Mouse (Mus musculus): Measurements from ENCODE around the gene Slc13a4. TPM values are rescaled to one million over a fixed set of nuclear protein-coding genes. Genes with fewer than 3 reads are reported as not detected.
A peak's percentile ranks its signal among the peaks of the same experiment; 100 is the strongest.

The Slc13a4 gene
- total RNA-seq, 2 experiments from 2014 or later: 0.11 to 0.35 TPM

DNA sequence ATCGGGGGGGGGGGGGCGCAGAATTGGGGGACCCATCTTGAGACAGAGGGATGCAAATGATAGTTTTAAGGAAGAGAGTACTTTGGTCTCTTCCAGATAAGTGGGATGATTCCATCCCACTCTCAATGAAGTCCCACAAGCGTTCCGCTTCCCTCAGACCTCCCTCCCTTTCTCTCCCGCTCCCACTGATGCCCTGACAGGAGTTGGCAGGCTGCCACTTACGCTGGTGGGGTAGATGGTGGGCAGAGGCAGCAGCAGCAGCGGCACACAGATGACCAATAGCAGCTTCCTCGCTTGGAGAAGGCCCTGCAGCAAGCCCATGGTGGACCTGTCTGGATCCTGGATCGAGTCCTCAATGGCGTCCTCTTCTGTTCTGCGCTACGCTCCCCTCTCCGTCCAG lies 795 bp downstream of the Slc13a4 start:
- no peak for DNase-seq
- intact Hi-C loops (cut with DNase I; ENCODE audit: low total_unique reads): no loop called here

DNA sequence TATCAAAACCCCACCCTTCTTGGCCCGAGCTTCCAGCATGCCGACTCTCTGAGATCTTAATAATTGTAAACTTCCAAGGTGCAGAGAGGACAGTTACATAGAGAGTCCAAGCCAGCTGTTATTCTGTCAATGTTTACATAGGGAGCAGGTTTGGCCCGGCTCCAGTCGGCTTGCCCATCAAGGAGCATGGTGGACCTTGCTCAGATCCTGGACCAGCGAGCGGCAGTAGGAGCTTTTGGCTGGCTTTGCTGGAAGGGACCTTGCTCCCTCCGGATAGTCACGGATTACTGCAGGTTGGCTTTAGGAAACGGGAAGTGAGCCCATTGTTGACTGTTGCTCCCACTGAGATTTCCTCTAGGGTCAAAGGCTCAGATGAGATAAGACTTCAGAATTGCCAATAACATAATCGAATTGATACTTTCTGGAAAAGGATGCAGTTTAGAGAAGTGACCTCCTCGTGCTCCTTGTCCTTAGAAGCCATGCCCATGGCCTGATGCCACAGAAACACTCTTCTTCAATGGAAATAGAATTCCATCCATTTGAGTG lies 4.5 kb downstream of the Slc13a4 start:
- intact Hi-C loops (cut with DNase I; ENCODE audit: low total_unique reads): no loop called here
- peak; percentile 11 for DNase-seq

DNA sequence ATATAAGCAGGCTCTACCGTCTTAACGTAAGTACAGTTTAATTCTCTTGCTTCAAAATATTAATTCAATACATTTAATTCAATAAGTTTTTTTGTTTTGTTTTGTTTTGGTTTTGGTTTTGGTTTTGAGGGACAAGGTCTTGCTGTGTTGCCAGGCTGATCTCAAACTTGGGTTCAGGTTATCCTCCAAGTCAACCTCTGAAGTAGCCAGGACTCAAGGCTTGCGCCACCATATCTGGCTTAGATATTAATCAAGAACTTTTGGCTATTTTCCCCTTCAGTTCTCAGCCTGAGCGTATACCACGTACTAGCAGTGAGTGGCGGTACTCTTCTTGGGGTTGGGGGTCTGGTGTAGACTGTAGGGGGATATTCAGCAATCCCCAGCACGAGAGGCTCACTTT lies 5.3 kb downstream of the Slc13a4 start:
- no peak for DNase-seq
- intact Hi-C loops (cut with DNase I; ENCODE audit: low total_unique reads): no loop called here

DNA sequence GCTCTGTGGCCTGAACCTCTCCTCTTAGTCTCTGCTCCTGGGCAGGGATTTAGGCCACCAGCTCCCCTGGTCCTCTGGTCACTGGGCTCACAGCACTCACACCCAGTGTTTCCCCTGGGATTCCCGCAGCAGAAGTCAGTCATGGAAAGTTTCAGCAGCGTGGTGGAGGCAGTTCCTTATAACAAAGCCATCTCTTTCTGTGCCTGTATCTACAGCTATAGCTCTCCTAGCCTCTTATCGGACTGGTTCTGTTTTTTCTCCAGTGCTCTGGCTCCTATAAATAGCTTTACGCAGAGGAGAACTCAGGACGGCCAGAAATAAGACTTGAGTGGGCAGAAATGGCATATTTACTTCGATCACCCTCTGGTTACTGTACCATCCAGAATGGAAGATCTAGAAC lies 9.6 kb downstream of the Slc13a4 start:
- no peak for DNase-seq
- intact Hi-C loops (cut with DNase I; ENCODE audit: low total_unique reads): no loop called here

DNA sequence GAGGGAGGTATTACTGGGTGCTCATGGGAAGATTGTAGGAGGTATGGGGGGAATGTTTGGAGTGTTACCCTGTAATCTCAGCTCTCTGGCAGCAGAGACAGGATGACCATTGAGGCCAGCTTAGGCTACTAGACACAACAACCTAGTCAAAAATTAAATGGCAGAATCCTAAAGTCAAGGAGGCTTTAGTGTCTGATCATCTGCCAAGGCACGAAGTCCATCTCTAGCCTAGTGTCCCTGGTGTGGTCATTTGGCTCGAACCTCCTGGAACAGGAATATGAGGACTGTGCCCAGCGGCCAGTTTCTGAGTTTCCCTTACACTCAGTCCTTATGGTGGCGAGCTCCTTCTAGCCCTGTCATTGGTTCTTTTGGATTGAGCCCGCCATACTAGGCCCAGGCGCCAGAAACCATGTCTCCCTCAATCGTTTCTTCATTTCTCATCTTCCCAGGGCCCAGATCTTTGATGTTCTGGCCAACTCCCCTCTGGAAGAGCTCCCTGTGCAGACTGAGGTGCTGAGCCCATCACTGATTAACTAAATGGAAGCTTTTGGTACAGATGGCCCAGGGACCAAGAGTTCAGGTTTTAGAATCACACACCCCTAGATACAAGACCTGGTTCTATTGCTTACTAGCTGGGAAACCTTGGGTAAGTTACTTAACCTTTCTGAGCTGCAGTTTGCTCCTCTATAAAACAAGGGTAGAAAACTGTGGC lies 10.3 kb downstream of the Slc13a4 start:
- DNase-seq: no peak
- intact Hi-C loops (cut with DNase I; ENCODE audit: low total_unique reads): no loop called here

DNA sequence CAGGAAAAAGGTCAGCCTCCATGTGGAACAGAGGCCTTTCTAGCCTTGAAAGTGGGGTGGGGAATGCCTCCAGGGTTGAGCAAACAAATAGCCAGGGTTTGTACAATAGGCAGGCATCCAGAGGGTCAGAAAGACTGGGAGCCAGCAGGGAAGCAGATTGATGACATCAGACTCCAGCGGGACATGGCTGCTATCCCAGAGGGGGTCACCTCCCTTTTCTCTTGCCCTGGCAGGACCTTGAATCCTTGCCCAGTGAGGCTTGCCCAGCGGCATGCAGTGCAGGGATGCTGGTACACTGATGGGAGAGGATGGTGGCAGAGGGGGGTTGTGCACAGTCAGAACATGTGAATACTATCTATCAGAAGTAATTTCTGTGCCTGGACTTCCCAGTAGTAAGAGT lies 10.9 kb downstream of the Slc13a4 start:
- intact Hi-C loops (cut with DNase I; ENCODE audit: low total_unique reads): no loop called here

DNA sequence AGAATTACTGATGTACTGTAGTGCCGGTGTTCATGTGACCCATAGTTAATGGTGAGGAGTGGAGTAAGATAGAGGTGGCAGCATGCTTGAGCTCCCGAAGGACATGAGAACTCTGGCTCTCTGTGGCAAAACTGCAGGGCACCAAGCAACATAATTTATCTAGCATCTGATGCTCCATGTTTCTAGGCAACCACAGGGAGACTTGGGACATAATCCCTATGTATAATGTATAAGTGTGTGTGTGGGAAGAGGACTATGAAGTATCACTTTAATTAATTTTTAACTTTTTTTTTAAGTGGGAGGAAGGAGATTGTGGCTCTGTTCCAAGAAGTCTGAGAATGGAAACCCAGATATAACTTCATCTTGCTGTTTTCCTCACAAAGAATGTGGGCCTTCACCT lies 13.0 kb downstream of the Slc13a4 start:
- no peak for DNase-seq
- intact Hi-C loops (cut with DNase I; ENCODE audit: low total_unique reads): no loop called here

More for the DNA sequence above, 10.9 kb downstream of the Slc13a4 start:
- DNase-seq: peak; percentile 17

DNA sequence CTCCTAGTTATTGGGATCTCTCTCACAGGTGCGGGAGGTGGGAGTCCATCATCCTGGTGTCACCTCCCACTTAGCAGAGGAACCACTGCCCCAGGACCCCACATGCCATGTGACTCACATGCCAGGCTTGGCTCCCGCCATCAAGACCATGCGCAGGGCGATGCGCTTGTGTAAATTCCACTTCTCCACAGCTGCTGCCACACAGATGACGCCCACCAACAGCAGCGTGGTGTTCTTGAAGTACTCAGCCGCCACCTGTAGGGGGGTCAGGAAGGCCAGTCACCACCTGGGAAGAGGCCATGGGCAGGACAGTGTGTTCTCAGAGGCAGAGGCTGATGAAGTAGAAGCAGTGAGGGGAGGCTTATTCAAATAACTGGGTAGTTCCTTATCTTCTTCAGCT lies 18.3 kb downstream of the Slc13a4 start:
- intact Hi-C loops (cut with DNase I; ENCODE audit: low total_unique reads): no loop called here
- no peak for DNase-seq

DNA sequence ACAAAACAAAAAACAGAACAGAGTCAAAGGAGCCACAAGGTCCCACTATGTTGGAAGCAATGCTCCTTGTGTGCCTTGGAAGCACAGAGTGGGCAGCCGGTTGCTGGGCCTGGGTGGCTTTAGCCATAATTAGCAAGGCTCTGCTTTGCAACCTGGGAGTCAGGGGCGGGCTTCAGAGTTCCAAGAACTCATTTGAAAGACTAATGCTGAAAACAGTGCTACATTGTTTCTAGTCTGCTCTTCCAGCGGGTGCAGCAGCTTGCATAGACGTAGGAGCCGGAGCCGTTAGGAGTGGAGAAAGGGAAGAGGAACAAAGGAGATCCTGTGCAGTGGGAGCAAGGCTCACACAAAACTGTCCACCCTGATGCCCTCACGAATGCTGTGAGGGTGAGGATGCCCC lies 19.0 kb downstream of the Slc13a4 start:
- no peak for DNase-seq
- intact Hi-C loops (cut with DNase I; ENCODE audit: low total_unique reads): no loop called here

DNA sequence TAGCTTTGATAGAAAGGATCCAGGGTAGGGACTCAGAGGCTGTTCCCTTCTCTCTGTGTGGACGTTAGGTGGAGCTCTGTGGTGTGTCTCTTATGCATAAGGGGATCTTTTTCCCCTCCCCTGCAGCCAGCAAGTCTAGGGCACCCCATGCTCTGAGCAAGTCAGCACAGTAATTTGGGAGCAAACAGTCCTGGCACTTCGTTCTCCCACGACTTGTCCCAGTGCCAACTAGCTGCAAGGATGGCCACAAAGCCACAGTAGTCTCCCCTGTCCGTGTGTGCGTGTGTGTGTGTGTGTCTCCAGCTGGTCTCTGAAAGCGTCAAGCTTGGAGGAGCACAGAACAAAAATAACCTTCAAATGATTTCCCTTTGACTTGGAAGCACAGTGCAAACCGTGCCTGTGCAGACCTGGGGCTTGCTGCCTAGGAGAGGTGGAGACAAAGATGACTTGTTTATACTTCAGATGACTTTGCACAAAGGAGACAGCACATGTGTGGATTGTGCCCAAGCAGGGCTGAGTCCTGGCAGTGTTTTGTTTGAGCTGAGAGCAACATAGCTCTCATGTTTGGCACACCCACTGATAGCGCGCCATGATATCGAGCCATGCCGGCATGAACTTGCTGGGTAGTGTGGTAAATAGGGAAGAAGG lies 19.7 kb downstream of the Slc13a4 start:
- intact Hi-C loops (cut with DNase I; ENCODE audit: low total_unique reads): no loop called here
- peak; percentile 32 for DNase-seq

DNA sequence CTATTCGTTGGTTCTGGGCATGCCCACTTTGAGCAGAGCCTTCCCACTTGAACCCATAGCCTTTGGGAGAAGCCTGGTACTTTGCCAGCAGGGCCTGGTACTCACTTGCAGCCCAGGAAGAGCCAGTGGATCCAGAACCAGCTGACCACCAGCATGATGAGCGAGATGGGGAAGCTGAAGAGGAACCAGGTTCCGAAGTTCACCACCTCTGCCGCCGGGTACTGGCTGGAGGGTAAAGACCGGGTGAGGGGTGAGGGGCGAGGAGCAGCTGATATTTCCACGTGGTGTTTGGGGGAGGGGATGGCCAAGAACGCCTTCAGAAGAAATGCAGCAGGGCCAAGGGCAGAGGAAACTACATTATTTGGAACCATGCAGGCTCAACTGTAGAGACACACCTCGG lies 28.6 kb downstream of the Slc13a4 start:
- DNase-seq: no peak
- intact Hi-C loops (cut with DNase I; ENCODE audit: low total_unique reads): no loop called here

DNA sequence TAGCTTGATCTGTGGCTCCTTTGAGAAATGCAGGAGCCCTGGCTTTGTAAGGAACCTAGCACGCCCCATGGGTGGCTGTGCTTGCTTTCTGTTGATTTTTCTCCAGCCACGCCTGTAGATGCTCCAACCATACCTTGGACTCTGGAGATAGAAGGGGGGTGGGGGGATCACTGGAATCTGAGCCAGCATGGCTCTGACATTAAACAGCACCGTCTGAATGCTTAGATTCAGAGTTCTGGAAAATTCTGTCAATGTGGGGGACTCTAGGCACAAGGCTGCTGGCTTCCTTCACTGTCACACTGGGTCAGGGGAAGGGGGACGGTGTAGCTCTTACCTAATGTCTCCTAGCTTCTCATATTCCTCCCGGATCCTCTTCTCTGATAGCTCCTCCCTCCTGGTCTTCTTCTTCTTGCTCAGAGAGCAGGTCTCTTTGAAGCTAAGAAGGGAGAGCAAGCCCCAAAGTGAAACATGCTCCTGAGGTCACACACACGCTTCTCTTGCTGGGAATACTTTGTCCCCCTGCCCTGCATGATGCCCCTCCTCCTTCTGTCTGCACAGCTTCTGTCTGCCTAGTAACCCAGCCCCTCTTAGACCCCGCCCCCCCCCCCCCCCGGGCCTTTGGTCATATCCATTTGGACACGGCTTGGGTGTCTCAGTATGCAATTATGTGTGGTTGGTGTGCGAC lies 29.9 kb downstream of the Slc13a4 start:
- intact Hi-C loops (cut with DNase I; ENCODE audit: low total_unique reads): no loop called here

DNA sequence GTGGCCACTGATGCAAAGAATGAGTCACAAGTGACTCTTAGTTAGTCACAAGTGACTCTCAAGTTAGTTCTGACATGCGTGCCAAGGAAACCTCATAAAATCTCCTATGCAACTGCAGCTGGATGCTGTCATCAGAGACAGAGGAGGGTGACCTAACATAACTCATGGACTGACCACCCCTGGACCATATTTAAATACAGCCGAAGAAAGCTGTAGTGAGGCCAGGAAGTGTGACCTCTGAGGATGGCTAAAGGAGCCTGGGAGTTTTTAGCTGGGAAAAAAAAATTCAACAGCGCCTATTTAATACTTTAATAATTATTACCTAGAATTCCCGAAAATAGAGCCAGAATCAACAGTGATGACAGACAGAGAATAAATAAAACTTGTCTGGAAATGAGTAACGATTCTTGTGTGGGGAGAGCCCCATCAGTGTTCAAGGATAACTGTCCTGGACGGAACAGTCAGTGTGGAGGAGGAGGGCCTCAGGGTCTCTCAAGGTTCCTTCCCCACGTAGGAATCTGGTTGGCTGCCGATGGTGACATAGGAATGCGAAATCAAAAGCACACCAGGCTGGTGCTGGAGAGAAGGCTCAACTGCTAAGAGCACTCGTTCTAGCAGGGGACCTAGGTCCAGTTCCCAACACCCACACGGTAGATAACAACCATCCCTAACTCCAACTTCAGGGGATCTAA lies 34.4 kb downstream of the Slc13a4 start:
- no peak for DNase-seq
- intact Hi-C loops (cut with DNase I; ENCODE audit: low total_unique reads): no loop called here

More for the DNA sequence above, 29.9 kb downstream of the Slc13a4 start:
- no peak for DNase-seq

DNA sequence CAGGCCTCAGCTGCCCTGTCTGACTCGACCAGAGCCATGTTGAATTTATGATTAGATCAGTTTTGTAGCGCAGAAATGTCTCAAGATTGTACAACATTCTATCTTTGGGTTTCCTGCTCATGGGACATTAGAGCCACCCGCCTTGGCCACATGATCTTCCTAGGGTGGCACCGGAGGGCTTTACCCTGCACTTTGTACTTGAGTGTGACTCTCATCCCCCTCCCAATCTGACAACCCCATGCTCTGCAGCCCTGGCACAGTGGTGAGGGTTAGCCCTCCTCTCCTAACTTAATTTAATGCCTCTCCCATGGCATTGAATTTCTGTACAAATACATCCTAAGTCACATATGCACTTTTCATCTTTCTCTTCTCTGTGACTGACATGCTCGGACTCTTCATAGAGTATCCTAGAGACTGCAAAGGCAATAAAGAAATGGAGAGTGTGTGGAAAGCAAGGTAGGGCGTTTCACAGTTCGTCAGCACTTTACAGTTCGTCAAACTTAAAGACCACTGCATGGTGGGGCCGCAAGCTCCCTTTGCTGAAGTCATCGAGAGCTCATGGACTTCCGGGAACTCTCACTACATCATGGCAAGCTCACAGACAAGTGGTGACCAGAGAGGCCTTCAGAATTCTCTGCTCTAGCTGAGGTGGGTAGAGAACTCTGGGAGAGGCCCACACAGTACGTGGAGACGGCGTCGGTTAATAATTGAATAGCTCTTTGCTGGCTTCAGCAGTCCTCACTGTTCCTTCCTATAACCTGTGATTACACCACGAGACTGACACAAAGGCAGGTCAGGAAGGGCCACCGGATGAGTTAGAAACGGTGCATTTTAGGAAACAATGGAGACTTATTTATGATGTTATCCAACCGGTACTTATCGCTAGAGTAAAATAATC lies 35.8 kb downstream of the Slc13a4 start:
- intact Hi-C loops (cut with DNase I; ENCODE audit: low total_unique reads): no loop called here
- DNase-seq: no peak

DNA sequence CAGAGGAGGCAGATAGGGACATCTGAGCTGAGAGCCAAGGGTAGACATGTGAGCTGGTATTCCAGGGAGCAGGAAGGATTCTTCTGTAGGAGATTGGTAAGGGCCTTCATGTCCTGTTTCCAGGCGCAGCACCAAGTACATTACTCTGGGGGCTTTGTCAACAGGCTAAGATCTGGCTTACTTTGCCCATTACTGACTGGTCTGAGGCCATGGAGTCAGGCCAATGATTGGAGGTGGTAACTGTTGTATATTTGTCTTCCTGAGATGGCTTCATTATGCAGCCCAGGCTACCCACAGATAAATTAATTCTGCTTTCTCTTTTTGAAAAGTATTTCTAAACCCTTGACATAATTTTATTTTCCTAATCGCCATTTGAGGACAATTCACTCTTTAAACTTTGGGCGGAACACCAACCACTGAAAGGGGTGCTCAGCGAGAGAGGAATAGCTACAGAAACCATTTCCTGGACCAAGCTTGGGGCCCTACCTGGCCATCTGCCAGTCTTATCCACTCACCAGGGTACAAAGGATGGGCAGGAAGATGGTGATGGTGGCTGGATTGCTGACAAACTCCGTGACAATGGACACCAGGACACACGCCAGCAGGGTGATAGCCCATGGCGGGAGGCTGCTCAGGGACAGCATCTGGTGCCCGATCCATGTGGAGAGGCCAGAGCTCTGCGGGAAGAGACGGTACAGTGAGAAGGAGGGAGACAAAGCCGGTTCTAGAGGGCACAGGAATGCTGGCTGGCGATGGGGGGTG lies 36.7 kb downstream of the Slc13a4 start:
- DNase-seq: no peak
- intact Hi-C loops (cut with DNase I; ENCODE audit: low total_unique reads): no loop called here

DNA sequence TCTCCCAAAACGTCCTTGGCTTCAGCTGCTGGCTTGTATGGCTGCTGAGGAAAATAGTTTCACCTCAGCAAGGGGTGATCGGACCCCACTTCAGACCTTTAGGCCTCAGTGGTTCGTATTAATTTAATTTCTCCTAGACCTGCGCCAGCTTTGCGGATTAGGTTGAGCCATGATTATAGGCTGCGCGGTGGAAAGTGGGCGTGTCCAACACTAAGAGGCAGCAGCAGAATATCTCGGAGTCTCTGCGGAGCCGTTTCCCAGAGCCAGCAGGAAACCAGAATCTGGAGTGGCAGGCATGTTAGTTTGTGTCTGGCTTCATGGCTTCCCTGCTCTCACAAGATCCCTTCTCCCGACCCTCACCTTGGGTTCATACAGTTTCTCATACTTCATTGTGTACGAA lies 38.3 kb downstream of the Slc13a4 start:
- intact Hi-C loops (cut with DNase I; ENCODE audit: low total_unique reads): no loop called here

DNA sequence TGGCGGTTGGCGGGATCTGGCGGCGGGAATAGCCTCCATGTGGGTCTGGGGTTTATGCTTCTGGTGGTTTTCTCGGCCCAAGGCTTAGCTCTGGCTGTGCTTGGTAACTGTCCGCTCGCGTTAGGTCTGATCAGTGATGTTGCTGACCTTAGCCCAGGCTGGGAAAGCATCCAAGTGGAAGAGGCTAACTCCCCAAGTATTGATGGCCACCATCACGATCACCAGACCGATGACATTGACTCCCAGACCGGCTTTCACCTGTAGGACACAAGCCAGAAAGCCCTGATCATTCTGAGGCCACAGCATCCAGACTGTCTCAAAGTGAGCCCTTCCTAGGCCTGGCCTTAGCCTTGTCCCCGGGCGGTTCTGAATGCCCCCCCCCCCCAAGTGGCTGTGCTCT lies 39.2 kb downstream of the Slc13a4 start:
- intact Hi-C loops (cut with DNase I; ENCODE audit: low total_unique reads): no loop called here
- DNase-seq: no peak

More for the DNA sequence above, 38.3 kb downstream of the Slc13a4 start:
- DNase-seq: no peak

DNA sequence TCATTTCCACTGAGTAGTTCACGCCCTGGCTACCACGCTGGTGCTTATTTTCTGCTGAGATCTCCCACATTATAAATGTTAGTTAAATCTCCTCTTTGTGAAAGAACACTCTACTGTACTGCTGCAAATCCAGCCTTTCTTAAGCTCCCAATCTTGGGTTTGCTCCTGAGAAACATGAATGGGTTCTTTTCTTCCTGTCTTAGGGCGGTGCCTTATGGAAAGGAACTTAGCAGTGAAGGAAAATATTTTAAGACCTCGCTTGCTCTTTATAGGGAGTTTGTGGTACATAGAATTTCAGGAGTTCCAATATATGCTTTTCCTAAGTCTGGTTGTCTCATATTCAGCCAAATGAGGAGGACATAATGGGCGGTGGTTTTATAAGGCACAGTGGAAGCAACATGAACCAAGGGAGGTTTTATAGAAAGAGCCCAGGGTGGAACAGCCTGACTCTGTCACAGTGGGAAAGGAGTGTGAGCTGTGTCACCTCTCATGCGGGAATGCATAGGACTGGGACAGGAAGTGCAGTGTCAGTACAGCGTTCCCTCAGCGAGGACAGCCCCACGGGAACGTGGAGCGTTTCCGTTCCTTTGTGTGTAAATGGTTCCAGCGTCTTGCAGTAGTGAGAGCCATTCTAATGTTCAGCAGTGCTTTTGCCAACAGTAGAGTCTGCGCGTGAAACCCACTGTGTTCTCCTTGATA lies 42.2 kb downstream of the Slc13a4 start:
- no peak for DNase-seq
- intact Hi-C loops (cut with DNase I; ENCODE audit: low total_unique reads): no loop called here

All from gastrocnemius, postnatal 14 days (tissue).